Mouse (Mus musculus) kidney, adult 2 months (tissue): ENCODE results near the gene Traf4.

Experiments
- CTCF ChIP-seq: fragments of 200-500 bp; conservative IDR thresholded peaks from 2 replicates; pipeline ENCODE4 v1.5.1; 2011; ENCODE audit warnings: low read depth, mild to moderate bottlenecking, control low read depth, low read length, moderate library complexity, mixed read lengths; ENCODE audit not compliant: insufficient read depth, insufficient read length
- POLR2A ChIP-seq: fragments of 200-500 bp; IDR thresholded peaks from one replicate; pipeline ENCODE4 v1.6.1; 2011; ENCODE audit warnings: low read depth, low read length, control low read depth

- no peak for TF ChIP-seq CTCF
- TF ChIP-seq POLR2A = no peak
These were observed 50.6 kb downstream of the Traf4 start for GRCm38 (mm10) chr11:78114676-78115366.
